Mouse (Mus musculus): ENCODE results near the gene Amot.

- TF ChIP-seq CTCF (IDR thresholded peaks at IDR 0.05; ENCODE audit: low read depth, low read length): no peak
- TF ChIP-seq POLR2A (IDR thresholded peaks at IDR 0.05; ENCODE audit: extremely low read depth, insufficient read depth, low read length): no peak
These were observed 48.7 kb downstream of the Amot start for GRCm38 (mm10) chrX:145456251-145456650.
